Mouse (Mus musculus): ENCODE data around the gene Commd2. TPM values are rescaled to one million over a fixed set of nuclear protein-coding genes. Genes with fewer than 3 reads are reported as not detected.

Commd2 gene
- 7.6 and 9.8 TPM in 2 replicates for polyA plus RNA-seq (2012; rRNA removed)

GRCm38 (mm10) chr3:57651231-57651864, at the start of gene Commd2:
Gene Commd2 (minus strand): TSS chr3:57651715.
- Histone ChIP-seq H3K36me3 (ENCODE audit: control insufficient read depth, insufficient read depth, low read length) (no peaks in the 10 kb centered on the region; the same call in 1 of the 2 replicates), H3K4me3 (ENCODE audit: control insufficient read depth, low read depth, low read length) (peak within 1 kb of the TSS; percentile 100), H3K4me1 (ENCODE audit: control insufficient read depth, insufficient read depth, low read length) (no peaks in the 10 kb centered on the region), H3K27me3 (ENCODE audit: control insufficient read depth, insufficient read depth, low read length) (no peaks in the 10 kb centered on the region), H3K27ac (ENCODE audit: control insufficient read depth, insufficient read depth, low read depth, low read length) (peak within 1 kb of the TSS; percentile 88)
- TF ChIP-seq CTCF (IDR thresholded peaks at IDR 0.05; ENCODE audit: control insufficient read depth, insufficient read depth, insufficient replicate concordance, low read depth, low read length) (no peak), POLR2A (IDR thresholded peaks at IDR 0.05; ENCODE audit: control insufficient read depth, low read depth, low read length) (peak; percentile 76)

DNA sequence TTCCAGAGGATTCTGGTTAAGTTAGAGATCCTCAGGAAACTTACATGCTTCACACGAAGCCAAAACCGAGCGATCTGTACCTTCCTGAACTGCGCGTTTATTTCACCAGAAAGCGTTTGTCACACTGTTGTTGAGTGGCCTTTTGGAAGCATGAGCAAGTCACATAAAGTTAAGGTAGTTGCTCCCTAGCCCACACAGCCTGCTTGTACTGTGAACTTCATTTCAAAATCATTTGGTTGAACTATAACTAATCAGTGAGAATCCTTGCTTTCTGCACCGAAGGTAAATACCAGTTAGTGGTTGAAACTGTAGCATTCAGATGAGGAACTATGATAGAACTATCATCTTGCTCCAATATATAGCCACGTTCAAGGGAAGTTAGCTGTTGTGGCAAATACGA, 45.3 kb upstream of the Commd2 start:
- Histone ChIP-seq H3K4me3 (ENCODE audit: control insufficient read depth, low read depth, low read length) (no peak overlapping the region), H3K36me3 (ENCODE audit: control insufficient read depth, insufficient read depth, low read length) (no peaks in the 10 kb centered on the region), H3K27ac (ENCODE audit: control insufficient read depth, insufficient read depth, low read depth, low read length) (no peak overlapping the region), H3K4me1 (ENCODE audit: control insufficient read depth, insufficient read depth, low read length) (no peaks in the 10 kb centered on the region), H3K27me3 (ENCODE audit: control insufficient read depth, insufficient read depth, low read length) (no peaks in the 10 kb centered on the region)
- TF ChIP-seq CTCF (IDR thresholded peaks at IDR 0.05; ENCODE audit: control insufficient read depth, insufficient read depth, insufficient replicate concordance, low read depth, low read length) (no peak), POLR2A (IDR thresholded peaks at IDR 0.05; ENCODE audit: control insufficient read depth, low read depth, low read length) (no peak)

DNA sequence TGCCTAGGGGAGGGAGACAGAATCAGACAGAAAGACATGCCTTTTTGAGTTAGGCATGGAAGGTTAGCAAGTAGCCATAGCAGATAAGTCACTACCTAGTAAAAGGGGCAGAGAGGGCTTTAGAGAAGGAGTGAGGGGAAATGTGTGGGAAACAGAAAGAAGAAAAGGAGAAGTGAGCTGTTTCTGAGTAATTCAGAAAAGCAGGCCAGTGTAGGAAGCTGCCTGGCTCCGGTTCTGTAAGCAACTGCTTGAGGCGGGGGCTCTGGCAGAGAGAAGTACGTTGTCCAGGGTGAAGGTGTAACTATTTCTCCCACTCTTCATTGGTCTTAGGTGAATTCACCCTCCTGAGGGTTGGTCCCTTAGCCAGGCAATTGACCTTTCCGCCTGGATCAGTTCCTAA, 44.7 kb upstream of the Commd2 start:
- TF ChIP-seq POLR2A (IDR thresholded peaks at IDR 0.05; ENCODE audit: control insufficient read depth, low read depth, low read length), result no peak
- TF ChIP-seq CTCF (IDR thresholded peaks at IDR 0.05; ENCODE audit: control insufficient read depth, insufficient read depth, insufficient replicate concordance, low read depth, low read length), result no peak
- Histone ChIP-seq H3K27ac (ENCODE audit: control insufficient read depth, insufficient read depth, low read depth, low read length) (no peak overlapping the region), H3K36me3 (ENCODE audit: control insufficient read depth, insufficient read depth, low read length) (no peaks in the 10 kb centered on the region), H3K4me3 (ENCODE audit: control insufficient read depth, low read depth, low read length) (no peak overlapping the region), H3K27me3 (ENCODE audit: control insufficient read depth, insufficient read depth, low read length) (no peaks in the 10 kb centered on the region), H3K4me1 (ENCODE audit: control insufficient read depth, insufficient read depth, low read length) (no peaks in the 10 kb centered on the region)

DNA sequence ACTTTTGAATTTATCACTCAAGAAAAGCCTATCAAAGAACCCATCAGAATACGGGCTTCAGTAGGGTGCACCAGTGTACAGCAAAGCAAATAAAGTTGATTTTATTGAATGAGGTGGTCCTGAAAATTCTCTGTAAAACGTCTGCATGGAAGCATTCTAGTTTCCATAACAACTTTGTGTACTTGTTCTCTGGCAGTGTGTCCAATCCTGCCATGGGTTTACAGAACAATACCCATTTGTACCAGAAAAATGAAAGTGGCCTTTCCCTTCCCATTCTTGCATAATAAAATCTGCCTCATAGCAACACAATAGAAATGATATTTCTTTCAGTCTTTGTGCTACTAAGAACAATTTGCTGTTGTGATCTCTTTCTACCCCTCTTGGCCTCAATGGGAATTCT, 41.2 kb upstream of the Commd2 start, which contains the start of gene Ankub1:
TSS of gene Ankub1 (minus strand) at position 81 of the 400 bp plus-strand sequence.
- Histone ChIP-seq H3K4me3 (ENCODE audit: control insufficient read depth, low read depth, low read length) (no peak within 1 kb of the TSS), H3K36me3 (ENCODE audit: control insufficient read depth, insufficient read depth, low read length) (no peaks in the 10 kb centered on the region), H3K27ac (ENCODE audit: control insufficient read depth, insufficient read depth, low read depth, low read length) (no peak within 1 kb of the TSS), H3K27me3 (ENCODE audit: control insufficient read depth, insufficient read depth, low read length) (no peaks in the 10 kb centered on the region), H3K4me1 (ENCODE audit: control insufficient read depth, insufficient read depth, low read length) (no peaks in the 10 kb centered on the region)
- no peak for TF ChIP-seq CTCF (IDR thresholded peaks at IDR 0.05; ENCODE audit: control insufficient read depth, insufficient read depth, insufficient replicate concordance, low read depth, low read length)
- TF ChIP-seq POLR2A (IDR thresholded peaks at IDR 0.05; ENCODE audit: control insufficient read depth, low read depth, low read length), result no peak

GRCm38 (mm10) chr3:57691772-57692171, 40.3 kb upstream of the Commd2 start:
- Histone ChIP-seq H3K36me3 (ENCODE audit: control insufficient read depth, insufficient read depth, low read length) (no peaks in the 10 kb centered on the region), H3K27me3 (ENCODE audit: control insufficient read depth, insufficient read depth, low read length) (no peaks in the 10 kb centered on the region), H3K4me3 (ENCODE audit: control insufficient read depth, low read depth, low read length) (no peak overlapping the region), H3K4me1 (ENCODE audit: control insufficient read depth, insufficient read depth, low read length) (no peaks in the 10 kb centered on the region), H3K27ac (ENCODE audit: control insufficient read depth, insufficient read depth, low read depth, low read length) (no peak overlapping the region)
- TF ChIP-seq CTCF (IDR thresholded peaks at IDR 0.05; ENCODE audit: control insufficient read depth, insufficient read depth, insufficient replicate concordance, low read depth, low read length) (no peak), POLR2A (IDR thresholded peaks at IDR 0.05; ENCODE audit: control insufficient read depth, low read depth, low read length) (no peak)

DNA sequence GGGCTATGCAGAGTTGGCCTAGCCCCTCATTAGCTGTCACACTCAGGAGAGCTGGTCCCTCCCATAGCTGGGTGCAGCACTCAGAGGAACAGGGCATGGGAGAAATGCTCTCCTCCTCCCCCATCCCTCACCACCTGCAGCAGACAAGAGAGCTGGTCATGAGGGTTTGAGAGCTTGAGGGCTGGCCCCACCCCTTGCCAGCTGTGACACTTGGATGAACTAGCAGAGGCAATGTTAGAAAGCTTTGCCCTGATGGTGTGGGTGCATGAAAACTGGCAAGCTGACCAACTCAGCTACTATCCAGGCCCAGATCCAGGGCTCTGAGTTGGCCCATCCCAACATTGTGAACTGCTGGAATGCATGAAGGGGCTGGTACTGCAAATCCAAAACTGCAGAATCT, 26.3 kb upstream of the Commd2 start:
- no peak for TF ChIP-seq CTCF (IDR thresholded peaks at IDR 0.05; ENCODE audit: control insufficient read depth, insufficient read depth, insufficient replicate concordance, low read depth, low read length)
- no peaks in the 10 kb centered on the region for H3K4me1 ChIP-seq (ENCODE audit: control insufficient read depth, insufficient read depth, low read length)
- no peak overlapping the region for H3K27ac ChIP-seq (ENCODE audit: control insufficient read depth, insufficient read depth, low read depth, low read length)
- no peak overlapping the region for H3K4me3 ChIP-seq (ENCODE audit: control insufficient read depth, low read depth, low read length)
- H3K36me3 ChIP-seq (ENCODE audit: control insufficient read depth, insufficient read depth, low read length), result no peaks in the 10 kb centered on the region
- no peaks in the 10 kb centered on the region for H3K27me3 ChIP-seq (ENCODE audit: control insufficient read depth, insufficient read depth, low read length)

DNA sequence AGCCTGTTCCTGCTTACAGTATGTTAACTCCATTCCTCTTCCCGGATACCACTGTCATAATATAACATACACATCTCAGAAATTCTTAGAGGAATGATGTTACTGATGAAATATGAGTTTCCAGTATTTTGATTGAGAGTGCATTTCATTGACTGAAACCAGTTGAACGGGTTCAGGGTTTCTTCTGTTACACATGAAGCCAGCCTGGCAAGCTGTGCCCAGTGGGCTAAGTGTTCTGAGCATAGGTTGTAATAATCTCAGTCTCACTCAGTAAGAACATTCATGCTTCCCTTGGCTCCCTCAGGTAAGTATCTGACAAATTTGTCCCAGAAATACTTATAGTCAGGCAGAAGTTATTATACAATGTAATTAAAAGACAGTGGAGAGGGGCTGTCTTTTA, 22.6 kb upstream of the Commd2 start:
- Histone ChIP-seq H3K27me3 (ENCODE audit: control insufficient read depth, insufficient read depth, low read length) (no peaks in the 10 kb centered on the region), H3K27ac (ENCODE audit: control insufficient read depth, insufficient read depth, low read depth, low read length) (no peak overlapping the region), H3K36me3 (ENCODE audit: control insufficient read depth, insufficient read depth, low read length) (no peaks in the 10 kb centered on the region), H3K4me1 (ENCODE audit: control insufficient read depth, insufficient read depth, low read length) (no peaks in the 10 kb centered on the region), H3K4me3 (ENCODE audit: control insufficient read depth, low read depth, low read length) (no peak overlapping the region)
- TF ChIP-seq CTCF (IDR thresholded peaks at IDR 0.05; ENCODE audit: control insufficient read depth, insufficient read depth, insufficient replicate concordance, low read depth, low read length) (no peak), POLR2A (IDR thresholded peaks at IDR 0.05; ENCODE audit: control insufficient read depth, low read depth, low read length) (no peak)

Data from testis, adult 2 months (tissue).